Mouse (Mus musculus) cerebellum, adult 2 months (tissue): Measurements from ENCODE around the gene Bicd2. TPM values are rescaled to one million over a fixed set of nuclear protein-coding genes. Genes with fewer than 3 reads are reported as not detected.

Experiments
- DNase-seq, 2 experiments: peaks; one replicate each; pipeline ENCODE4 v3.0.0; 2021
- H3K27ac ChIP-seq: fragments of 200-500 bp; 2 replicates; pipeline ENCODE4 v1.5.1; 2012; ENCODE audit warnings: low read length, control low read depth, inconsistent platforms; ENCODE audit not compliant: insufficient read depth
- H3K27me3 ChIP-seq: fragments of 200-500 bp; 2 replicates; pipeline ENCODE4 v1.6.1; 2012; ENCODE audit warnings: inconsistent platforms, mild to moderate bottlenecking, low read length, moderate library complexity; ENCODE audit not compliant: control insufficient read depth, insufficient read depth
- H3K4me1 ChIP-seq: fragments of 200-500 bp; 2 replicates; pipeline ENCODE4 v1.6.1; 2011; ENCODE audit warnings: low read length; ENCODE audit not compliant: control insufficient read depth, insufficient read depth
- H3K4me3 ChIP-seq: fragments of 200-500 bp; replicated peaks from 2 replicates; pipeline ENCODE3; 2011; ENCODE audit warnings: mild to moderate bottlenecking, low read depth, low read length, control low read depth; ENCODE audit not compliant: insufficient read depth
- CTCF ChIP-seq: fragments of 200-500 bp; IDR thresholded peaks from 2 replicates; pipeline ENCODE4 v1.5.1; 2011; ENCODE audit warnings: low read depth, mild to moderate bottlenecking, control low read depth, low read length, moderate library complexity, borderline replicate concordance; ENCODE audit not compliant: insufficient read depth
- POLR2A ChIP-seq: fragments of 200-500 bp; IDR thresholded peaks from 2 replicates; pipeline ENCODE4 v1.6.1; 2011; ENCODE audit warnings: low read length, control low read depth, borderline replicate concordance; ENCODE audit not compliant: insufficient read depth
- WGBS: fragments of 180-500 bp; shearing (Covaris S2); methylation state at CpG from one replicate; pipeline ENCODE4 v1.1.7; 2018; 5-methylcytosine and 5-hydroxymethylcytosine counted together
- polyA plus RNA-seq: library from polyadenylated mRNA; depleted of rRNA; stranded (reverse); fragments of >200 nt; gene quantifications from 2 replicates; pipeline ENCODE4 v1.2.3, GENCODE M21; 2012

The Bicd2 gene
- polyA plus RNA-seq, 1 experiment: 50.7 TPM

DNA sequence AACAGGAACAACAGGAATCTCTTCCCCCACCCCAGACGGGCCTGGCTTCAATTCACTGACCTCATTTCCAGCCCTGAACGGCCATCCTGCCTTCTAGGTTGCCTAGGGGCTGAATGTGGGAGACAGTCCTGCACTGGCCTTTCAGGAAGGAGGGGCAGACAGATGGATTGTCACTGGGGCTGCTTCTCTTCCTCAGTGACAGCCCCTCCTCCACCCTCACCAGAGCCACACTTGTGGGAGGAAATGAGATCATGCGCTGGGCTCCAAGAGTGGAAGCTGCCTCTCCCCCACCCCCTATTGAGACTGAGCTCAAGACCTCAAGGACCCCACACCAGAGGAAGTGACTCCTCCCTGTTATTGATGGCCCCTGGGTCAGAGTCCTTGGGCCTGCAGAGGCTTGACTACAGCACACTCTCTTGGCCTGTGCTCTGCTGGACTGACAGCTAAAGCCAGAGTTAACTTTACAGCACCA, 30.1 kb downstream of the Bicd2 start:
- peak overlapping the region; percentile 32 for H3K27ac ChIP-seq
- WGBS: 19% methylated on average over 3 of the region's 3 CpGs
- DNase-seq: peak in 1 of 2 experiments; percentile 44
- no peak overlapping the region for H3K4me3 ChIP-seq
- H3K4me1 ChIP-seq: peaks cover 27% of the 10 kb centered on the region
- no peaks in the 10 kb centered on the region for H3K27me3 ChIP-seq
- TF ChIP-seq POLR2A (no peak), CTCF (no peak)

DNA sequence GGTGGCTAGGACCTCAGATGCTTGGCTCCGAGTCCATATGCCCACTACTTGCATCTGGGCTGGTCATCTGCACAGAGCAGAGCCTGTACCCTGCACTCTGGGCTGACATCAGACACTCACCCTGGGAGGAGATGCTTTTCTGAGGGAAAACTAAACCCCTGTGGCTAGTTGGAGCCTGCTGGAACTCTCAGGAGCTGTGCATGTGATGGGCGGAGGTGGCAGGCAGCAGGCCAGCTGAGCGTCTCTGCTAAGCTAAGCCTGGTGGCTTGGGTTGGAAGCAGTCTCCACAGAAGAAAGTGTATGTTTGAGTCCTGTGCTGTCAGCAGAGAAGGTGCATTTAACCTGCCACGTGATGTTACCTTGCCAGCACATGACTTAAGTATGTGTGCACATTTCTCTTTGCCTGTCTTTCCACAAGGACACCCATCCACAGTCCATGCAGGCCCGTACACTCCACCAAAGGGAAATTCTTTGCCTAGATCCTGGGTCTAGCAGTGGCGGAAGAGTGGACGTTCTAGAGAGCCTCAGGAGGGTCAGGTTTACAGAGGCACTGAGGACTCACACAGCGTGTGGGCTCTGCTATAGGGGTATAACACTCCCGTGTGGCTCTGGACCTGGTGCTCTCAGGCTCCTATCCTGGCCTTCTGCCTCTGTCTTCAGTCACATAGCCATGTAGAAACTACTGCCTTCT, 31.1 kb downstream of the Bicd2 start:
- H3K27ac ChIP-seq: peak overlapping the region; percentile 21; the same call in 1 of the 2 replicates

DNA sequence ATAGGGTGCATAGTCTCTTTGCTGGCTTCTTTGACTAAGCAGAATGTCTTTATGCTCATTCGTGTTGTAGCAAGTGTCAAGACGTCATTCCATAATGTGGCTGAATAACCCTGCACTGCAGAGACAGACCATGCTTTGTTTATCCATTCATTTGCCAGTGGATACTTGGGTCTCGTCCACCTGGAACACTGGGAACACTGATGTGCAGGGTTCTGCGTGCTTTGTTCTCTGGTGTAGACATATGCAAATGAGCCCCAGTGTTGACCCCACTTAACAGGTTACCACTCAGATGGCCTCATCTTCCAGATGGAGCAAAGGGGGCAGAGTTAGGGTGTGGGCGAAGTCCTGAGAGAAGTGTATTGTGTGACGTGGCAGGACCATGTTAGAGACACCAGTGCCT, 32.9 kb downstream of the Bicd2 start:
- TF ChIP-seq CTCF (no peak), POLR2A (no peak)
- H3K4me1 ChIP-seq: peaks cover 19% of the 10 kb centered on the region
- DNase-seq: no peak
- WGBS: 72% methylated on average over 6 of the region's 6 CpGs
- no peak overlapping the region for H3K27ac ChIP-seq
- no peak overlapping the region for H3K4me3 ChIP-seq
- no peaks in the 10 kb centered on the region for H3K27me3 ChIP-seq

More for the DNA sequence above, 31.1 kb downstream of the Bicd2 start:
- Histone ChIP-seq H3K27me3 (no peaks in the 10 kb centered on the region), H3K4me1 (peaks cover 19% of the 10 kb centered on the region), H3K4me3 (no peak overlapping the region)
- no peak for DNase-seq
- WGBS: 59% methylated on average over 9 of the region's 9 CpGs
- no peak for TF ChIP-seq CTCF

DNA sequence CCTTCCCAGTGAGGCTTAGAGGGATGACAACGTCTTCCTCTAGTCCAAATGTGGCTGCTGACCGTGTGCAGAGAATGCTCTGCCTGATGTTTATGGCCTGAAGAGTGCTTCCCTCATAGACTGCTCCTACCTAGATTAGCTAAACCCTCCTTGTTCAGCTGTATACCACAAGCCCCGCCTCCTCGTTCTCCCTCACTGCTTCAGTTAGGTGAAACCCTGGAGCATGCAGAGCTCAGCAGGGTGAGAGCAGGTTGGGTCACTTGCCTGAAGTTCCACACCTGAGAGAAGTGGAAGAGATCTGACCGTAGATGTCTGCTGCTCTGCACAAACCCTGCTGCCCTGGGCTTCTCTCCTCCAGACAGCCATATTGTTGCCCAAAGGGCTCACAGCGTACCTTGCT, 33.3 kb downstream of the Bicd2 start:
- TF ChIP-seq CTCF (no peak), POLR2A (no peak)
- DNase-seq: no peak
- H3K27ac ChIP-seq: no peak overlapping the region
- H3K4me3 ChIP-seq: no peak overlapping the region
- WGBS: 86% methylated on average over 6 of the region's 6 CpGs
- H3K27me3 ChIP-seq: no peaks in the 10 kb centered on the region
- peaks cover 19% of the 10 kb centered on the region for H3K4me1 ChIP-seq

DNA sequence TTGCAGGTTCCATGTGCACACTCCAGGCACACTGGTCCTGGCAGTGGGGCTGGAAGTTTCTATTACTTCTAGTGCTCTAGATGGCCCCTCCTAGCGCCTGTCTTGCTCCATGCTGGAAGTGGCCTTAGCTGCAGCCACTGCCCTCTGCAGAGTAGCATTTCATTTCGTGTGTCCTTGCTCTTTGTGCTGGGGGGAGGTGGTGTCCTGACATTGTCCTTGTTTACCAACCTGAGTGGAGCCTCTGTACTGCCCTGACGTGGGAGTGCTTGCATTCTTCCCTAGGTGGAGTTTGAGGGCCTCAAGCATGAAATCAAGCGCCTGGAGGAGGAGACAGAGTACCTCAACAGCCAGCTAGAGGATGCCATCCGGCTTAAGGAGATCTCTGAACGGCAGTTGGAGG, 36.2 kb downstream of the Bicd2 start:
- H3K4me1 ChIP-seq: peaks cover 10% of the 10 kb centered on the region
- H3K27ac ChIP-seq: no peak overlapping the region
- DNase-seq: no peak
- TF ChIP-seq POLR2A: no peak
- TF ChIP-seq CTCF: no peak
- H3K4me3 ChIP-seq: no peak overlapping the region
- H3K27me3 ChIP-seq: no peaks in the 10 kb centered on the region
- 81% methylated on average over 6 of the region's 6 CpGs for WGBS

DNA sequence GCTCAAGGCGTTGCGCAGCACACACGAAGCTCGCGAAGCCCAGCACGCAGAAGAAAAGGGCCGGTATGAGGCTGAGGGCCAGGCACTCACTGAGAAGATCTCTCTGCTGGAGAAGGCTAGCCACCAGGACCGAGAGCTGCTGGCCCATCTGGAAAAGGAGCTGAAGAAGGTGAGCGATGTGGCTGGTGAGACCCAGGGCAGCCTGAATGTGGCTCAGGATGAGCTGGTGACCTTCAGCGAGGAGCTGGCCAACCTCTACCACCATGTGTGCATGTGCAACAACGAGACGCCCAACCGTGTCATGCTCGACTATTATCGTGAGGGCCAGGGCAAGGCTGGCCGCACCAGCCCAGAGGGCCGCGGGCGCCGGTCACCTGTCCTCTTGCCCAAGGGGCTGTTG, 37.9 kb downstream of the Bicd2 start:
- WGBS: 88% methylated on average over 20 of the region's 20 CpGs

DNA sequence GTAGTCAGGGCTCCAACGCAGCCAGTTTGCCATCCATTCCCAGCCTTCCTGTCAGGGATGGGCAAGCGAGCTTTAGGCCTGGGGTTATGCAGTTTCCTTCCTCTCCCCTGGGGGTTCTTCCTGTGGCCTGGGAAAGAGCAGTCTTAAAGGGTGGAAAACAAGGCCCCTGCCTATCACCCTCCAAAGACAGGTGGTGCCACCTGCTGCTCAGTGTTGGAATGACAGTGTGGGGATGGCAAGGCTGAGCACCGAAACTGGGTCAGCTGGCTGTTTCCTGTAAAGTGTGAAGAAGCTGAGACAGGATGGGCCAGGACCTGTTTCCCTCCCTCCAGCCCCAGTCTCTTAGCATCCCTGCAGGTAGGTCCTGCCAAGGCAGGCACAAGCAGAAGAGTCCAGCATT, 39.8 kb downstream of the Bicd2 start:
- DNase-seq: peak; percentile 82 to 90
- Histone ChIP-seq H3K27me3 (no peaks in the 10 kb centered on the region), H3K4me1 (peaks cover 8% of the 10 kb centered on the region), H3K27ac (peak overlapping the region; percentile 53), H3K4me3 (no peak overlapping the region)
- peak; percentile 98 for TF ChIP-seq CTCF
- TF ChIP-seq POLR2A: no peak
- 2% methylated on average over 3 of the region's 3 CpGs for WGBS

More for the DNA sequence above, 37.9 kb downstream of the Bicd2 start:
- DNase-seq: no peak
- Histone ChIP-seq H3K4me1 (peaks cover 8% of the 10 kb centered on the region), H3K27ac (no peak overlapping the region), H3K4me3 (no peak overlapping the region), H3K27me3 (no peaks in the 10 kb centered on the region)
- TF ChIP-seq POLR2A: no peak
- no peak for TF ChIP-seq CTCF

DNA sequence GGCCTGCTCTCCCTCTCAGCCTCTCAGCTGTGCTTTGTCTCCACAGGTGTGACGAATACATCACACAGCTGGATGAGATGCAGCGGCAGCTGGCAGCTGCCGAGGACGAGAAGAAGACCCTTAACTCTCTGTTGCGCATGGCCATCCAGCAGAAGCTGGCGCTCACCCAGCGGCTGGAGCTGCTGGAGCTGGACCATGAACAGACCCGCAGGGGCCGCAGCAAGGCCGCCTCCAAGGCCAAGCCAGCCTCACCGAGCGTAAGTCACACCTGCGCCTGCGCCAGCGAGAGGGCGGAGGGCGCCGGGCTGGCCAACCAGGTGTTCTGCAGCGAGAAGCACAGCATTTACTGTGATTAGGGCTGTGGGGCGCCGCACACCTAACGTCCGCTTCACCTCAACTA, 41.6 kb downstream of the Bicd2 start:
- TF ChIP-seq POLR2A (no peak), CTCF (no peak)
- peaks cover 8% of the 10 kb centered on the region for H3K4me1 ChIP-seq
- no peak overlapping the region for H3K27ac ChIP-seq
- WGBS: 78% methylated on average over 23 of the region's 23 CpGs
- no peak for DNase-seq
- H3K4me3 ChIP-seq: no peak overlapping the region
- no peaks in the 10 kb centered on the region for H3K27me3 ChIP-seq
